Mouse (Mus musculus) CH12.LX (cell line): ENCODE results near the gene Gm20388.

Experiments
- CTCF ChIP-seq, 2 experiments: IDR thresholded peaks in 1 of 2; conservative IDR thresholded peaks in 1 of 2; 2 replicates each; pipeline ENCODE4 v1.5.1; 2011 to 2012; ENCODE audit warnings: low read depth in 2 of 2, low read length in 2 of 2, improper control_type of control experiment in 1 of 2, inconsistent platforms in 1 of 2, mild to moderate bottlenecking in 1 of 2, moderate library complexity in 1 of 2
- E2F4 ChIP-seq: IDR thresholded peaks from 2 replicates; pipeline ENCODE4 v1.6.1; 2011; ENCODE audit warnings: low read depth, low read length, improper control_type of control experiment; ENCODE audit not compliant: insufficient replicate concordance
- GABPA ChIP-seq: IDR thresholded peaks from 2 replicates; pipeline ENCODE4 v1.6.1; 2012; ENCODE audit warnings: low read depth, low read length, improper control_type of control experiment, inconsistent platforms; ENCODE audit not compliant: insufficient replicate concordance
- MAZ ChIP-seq: IDR thresholded peaks from 2 replicates; pipeline ENCODE4 v1.6.1; 2012; ENCODE audit warnings: low read depth, mild to moderate bottlenecking, inconsistent platforms, low read length, improper control_type of control experiment, moderate library complexity
- MEF2A ChIP-seq: IDR thresholded peaks from 2 replicates; pipeline ENCODE4 v1.6.1; 2014; ENCODE audit warnings: low read depth, mild to moderate bottlenecking, inconsistent platforms, low read length, improper control_type of control experiment, borderline replicate concordance
- NELFE ChIP-seq: IDR thresholded peaks from 2 replicates; pipeline ENCODE4 v1.6.1; 2011; ENCODE audit warnings: low read depth, low read length, improper control_type of control experiment
- POLR2A ChIP-seq: IDR thresholded peaks from 2 replicates; pipeline ENCODE4 v1.6.1; 2011; ENCODE audit warnings: low read depth, mild to moderate bottlenecking, improper control_type of control experiment, low read length
- RAD21 ChIP-seq: IDR thresholded peaks from 2 replicates; pipeline ENCODE4 v1.6.1; 2011; ENCODE audit warnings: low read depth, mild to moderate bottlenecking, low read length, improper control_type of control experiment, moderate library complexity
- SIN3A ChIP-seq: IDR thresholded peaks from 2 replicates; pipeline ENCODE4 v1.6.1; 2012; ENCODE audit warnings: low read length, improper control_type of control experiment, inconsistent platforms
- SMC3 ChIP-seq: IDR thresholded peaks from 2 replicates; pipeline ENCODE4 v1.6.1; 2011; ENCODE audit warnings: low read depth, low read length, improper control_type of control experiment
- TBP ChIP-seq: conservative IDR thresholded peaks from 2 replicates; pipeline ENCODE4 v1.6.1; 2011; ENCODE audit warnings: low read depth, low read length, improper control_type of control experiment
- TCF12 ChIP-seq: IDR thresholded peaks from 2 replicates; pipeline ENCODE4 v1.6.1; 2014; ENCODE audit warnings: low read depth, mild to moderate bottlenecking, inconsistent platforms, low read length, improper control_type of control experiment
- USF1 ChIP-seq: IDR thresholded peaks from 2 replicates; pipeline ENCODE4 v1.6.1; 2014; ENCODE audit warnings: low read depth, mild to moderate bottlenecking, inconsistent platforms, low read length, improper control_type of control experiment
- ZC3H11A ChIP-seq: IDR thresholded peaks from 2 replicates; pipeline ENCODE4 v1.6.1; 2012; ENCODE audit warnings: low read depth, mild to moderate bottlenecking, inconsistent platforms, low read length, improper control_type of control experiment

- TF ChIP-seq CTCF (conservative IDR thresholded peaks at IDR 0.05 in 1 of 2, IDR thresholded peaks at IDR 0.05 in 1 of 2; ENCODE audit: low read depth in 2 of 2, low read length in 2 of 2), result no peak
- TF ChIP-seq NELFE, result no peak
- no peak for TF ChIP-seq SIN3A
- no peak for TF ChIP-seq POLR2A
- no peak for TF ChIP-seq MAZ
- no peak for TF ChIP-seq GABPA
- TF ChIP-seq ZC3H11A, result no peak
- no peak for TF ChIP-seq USF1
- no peak for TF ChIP-seq TCF12
- no peak for TF ChIP-seq TBP
- no peak for TF ChIP-seq E2F4
- TF ChIP-seq MEF2A, result no peak
- TF ChIP-seq RAD21, result no peak
- TF ChIP-seq SMC3, result no peak
Observed at GRCm38 (mm10) chr8:124331094-124331493, 4420.5 kb downstream of the Gm20388 start.
